Mouse (Mus musculus): ENCODE measurements at regions not wholly inside any gene's neighbourhood (a gene's known extent, or its start where the extent isn't known, plus 50 kb on each side); places are given as distances from the start of the nearest gene placed in this dataset.

GRCm38 (mm10) chr3:102386091-102386490 lies 83.6 kb upstream of the Ngf start:
- DNase-seq (ENCODE audit: low spot score in 2 of 2): no peak

DNA sequence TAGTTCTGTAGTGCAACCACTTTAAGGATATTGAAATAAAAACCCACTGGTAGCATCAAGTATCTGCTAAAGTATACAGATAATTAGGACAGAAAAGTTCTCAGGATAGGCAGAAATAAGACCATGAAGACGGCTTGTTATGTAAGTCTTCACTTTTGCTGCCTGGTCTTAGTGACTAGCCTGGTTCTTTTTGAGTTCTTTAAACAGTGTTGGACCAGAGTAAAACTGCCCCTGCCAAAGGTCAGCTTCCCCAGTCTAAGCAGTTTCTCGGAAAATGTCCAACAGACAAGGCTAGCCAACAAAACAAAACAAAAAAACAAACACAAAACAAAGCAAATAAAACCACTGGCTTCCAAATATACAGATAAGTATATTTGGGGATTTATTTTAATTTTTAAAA lies 85.1 kb upstream of the Ngf start:
- DNase-seq (ENCODE audit: low spot score in 2 of 2): no peak

- no peak for DNase-seq (ENCODE audit: low spot score in 2 of 2)
These were observed 86.0 kb upstream of the Ngf start for GRCm38 (mm10) chr3:102383671-102384070.

- DNase-seq (ENCODE audit: low spot score in 2 of 2): no peak
These were observed 88.0 kb upstream of the Ngf start for GRCm38 (mm10) chr3:102381683-102382082.

- no peak for DNase-seq (ENCODE audit: low spot score in 2 of 2)
These were observed 95.2 kb upstream of the Ngf start for GRCm38 (mm10) chr3:102374381-102375060.

- no peak for DNase-seq (ENCODE audit: low spot score in 2 of 2)
These were observed 97.4 kb upstream of the Ngf start for GRCm38 (mm10) chr3:102372205-102372899.

DNA sequence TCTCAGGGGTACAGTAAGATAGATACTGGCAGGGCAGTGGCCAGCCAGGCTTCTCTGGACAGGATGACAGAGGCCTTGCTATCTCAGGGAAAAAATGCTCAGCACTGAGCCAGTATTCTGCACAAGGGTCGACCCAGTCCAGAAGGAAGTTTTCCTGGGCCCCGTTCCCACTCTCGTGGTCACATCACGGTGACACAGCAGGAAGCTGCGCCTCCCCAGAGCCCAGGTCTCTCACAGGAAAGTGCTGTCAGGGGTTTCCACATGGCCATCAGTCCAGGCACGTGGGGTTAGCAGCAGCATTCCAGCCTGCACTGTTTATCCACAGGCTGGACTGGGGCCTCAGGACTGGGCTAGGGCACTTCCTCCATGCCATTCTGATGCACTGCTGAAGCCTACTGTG lies 103.5 kb upstream of the Ngf start:
- peak in 1 of 2 experiments; percentile 12 for DNase-seq (ENCODE audit: low spot score in 2 of 2)

GRCm38 (mm10) chr3:102364326-102364935 lies 105.3 kb upstream of the Ngf start:
- DNase-seq (ENCODE audit: low spot score in 2 of 2): no peak

DNA sequence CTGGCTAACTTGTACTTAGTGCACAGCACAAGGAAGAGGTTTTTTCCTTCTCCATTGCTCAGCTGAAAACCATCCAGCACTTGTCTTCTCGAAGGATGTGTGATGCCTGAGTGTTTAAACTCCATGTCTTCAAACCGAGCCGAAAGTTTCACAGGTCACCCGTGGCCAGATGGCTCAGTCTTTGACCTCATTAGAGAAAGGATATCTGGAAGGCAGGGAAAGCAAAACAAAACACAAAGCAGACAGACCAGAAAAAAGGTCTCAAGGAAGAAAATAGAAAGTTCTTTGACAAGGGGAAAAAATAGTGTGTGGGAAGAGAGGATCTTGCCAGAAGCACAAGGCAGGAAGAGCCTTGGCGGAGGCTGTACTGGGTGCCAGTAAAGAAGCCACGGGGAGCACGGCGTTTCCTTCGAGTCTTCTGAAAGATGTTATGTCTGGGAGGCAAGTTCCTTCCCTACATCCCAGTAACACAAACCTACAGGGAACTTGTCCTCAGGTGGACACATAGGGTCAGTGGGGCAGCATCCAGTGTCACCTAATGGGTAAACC lies 108.9 kb upstream of the Ngf start:
- DNase-seq (ENCODE audit: low spot score in 2 of 2): no peak

- no peak for DNase-seq (ENCODE audit: low spot score in 2 of 2)
These were observed 110.9 kb upstream of the Ngf start for GRCm38 (mm10) chr3:102358801-102359200.

DNA sequence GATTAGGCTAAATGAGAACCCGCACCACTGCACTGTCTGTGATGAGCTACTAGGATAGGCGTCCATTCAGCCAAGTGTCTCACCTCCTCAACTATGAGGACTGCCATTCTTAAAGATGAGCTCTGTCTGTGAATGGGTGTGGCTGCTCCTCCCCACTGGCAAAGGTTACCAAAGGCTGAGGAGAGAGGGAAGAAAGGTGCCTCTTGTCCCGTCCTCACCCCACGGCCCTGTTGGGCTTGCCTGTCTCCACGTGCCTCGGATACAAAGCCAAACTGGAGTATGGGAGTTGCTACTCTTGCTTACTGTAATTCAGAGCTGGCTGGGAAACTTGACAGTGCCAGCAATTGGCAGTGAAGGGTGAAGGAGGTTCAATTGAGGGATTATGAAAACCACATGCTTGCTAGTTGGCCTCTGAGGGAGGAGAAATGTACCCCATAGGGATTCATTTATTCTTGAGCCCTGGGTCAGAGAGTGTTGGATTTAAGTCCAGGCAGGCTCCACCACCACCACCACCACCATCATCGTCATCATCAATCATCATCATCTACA lies 112.6 kb upstream of the Ngf start:
- no peak for DNase-seq (ENCODE audit: low spot score in 2 of 2)

GRCm38 (mm10) chr3:102355352-102355751 lies 114.4 kb upstream of the Ngf start:
- no peak for DNase-seq (ENCODE audit: low spot score in 2 of 2)

GRCm38 (mm10) chr3:102354771-102355170 lies 114.9 kb upstream of the Ngf start:
- no peak for DNase-seq (ENCODE audit: low spot score in 2 of 2)

DNA sequence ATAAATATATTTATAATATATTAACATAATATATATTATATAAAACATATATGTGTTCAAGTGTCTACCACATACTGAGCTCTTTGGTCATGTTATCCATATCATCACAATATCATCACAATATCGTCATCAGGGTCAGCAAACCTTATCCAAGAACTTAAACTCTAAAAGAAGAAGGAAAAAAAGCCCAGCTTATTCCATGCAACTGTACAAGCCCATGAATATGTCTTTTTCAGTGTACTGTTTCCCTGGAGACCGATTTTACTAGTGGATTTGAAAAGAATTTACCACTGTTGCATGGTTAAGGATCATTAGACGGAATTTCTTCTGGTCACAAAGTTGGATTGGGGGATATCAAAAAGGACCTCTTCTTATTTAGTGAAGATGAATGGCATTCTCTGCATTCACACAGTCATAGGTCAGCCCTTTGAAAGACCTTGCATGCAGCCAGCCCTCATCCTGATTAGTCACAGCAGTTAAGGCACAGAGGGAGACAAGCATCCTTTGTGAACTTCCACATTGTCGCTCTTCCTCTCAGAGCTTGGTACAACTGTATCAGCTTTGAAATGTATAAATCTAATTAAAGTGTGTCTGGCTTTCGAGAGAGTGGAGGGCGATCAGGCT lies 116.3 kb upstream of the Ngf start:
- no peak for DNase-seq (ENCODE audit: low spot score in 2 of 2)

- no peak for DNase-seq (ENCODE audit: low spot score in 2 of 2)
These were observed 123.6 kb upstream of the Ngf start for GRCm38 (mm10) chr3:102346077-102346476.

- DNase-seq (ENCODE audit: low spot score in 2 of 2): no peak
These were observed 124.4 kb upstream of the Ngf start for GRCm38 (mm10) chr3:102345291-102345690.

DNA sequence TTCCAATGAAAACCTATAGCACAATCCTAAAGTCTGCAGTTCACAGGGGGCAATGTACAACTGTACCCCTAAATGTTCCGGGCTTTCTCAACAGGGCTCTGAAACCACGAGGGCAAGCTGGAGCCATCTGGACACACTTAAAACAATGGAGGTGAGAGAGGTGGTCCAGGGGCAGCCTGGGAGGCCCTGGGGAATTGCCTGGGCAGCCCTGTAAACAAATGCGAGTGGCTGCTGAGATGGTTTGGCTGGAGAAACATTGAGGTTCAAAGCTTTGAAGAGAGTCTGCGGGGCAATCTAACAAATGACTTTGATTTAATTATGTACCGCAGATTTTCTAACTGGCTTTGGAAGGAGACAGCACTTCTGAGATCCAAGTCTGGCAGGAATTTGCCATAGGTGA lies 129.0 kb upstream of the Ngf start:
- no peak for DNase-seq (ENCODE audit: low spot score in 2 of 2)

GRCm38 (mm10) chr3:102337881-102338280 lies 131.8 kb upstream of the Ngf start:
- no peak for DNase-seq (ENCODE audit: low spot score in 2 of 2)

DNA sequence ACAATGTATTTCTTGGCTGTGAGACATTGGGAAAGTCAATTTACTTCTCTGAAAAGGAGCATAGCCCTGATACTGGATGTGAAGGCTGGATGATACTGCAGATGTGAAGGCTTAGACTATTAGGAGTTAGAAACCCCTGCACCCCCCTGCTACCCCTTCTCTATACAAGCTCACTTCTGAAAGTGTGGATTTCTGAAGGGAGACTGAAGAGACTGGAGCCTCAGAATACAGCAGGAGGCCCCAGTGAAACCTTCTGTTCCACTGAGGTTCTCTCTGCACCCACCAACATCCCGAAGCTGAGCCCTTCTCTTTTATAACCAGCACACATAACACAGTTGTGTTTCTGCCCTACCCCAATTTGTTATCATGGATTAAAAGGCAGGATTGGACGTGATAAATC lies 131.7 kb upstream of the Vangl1 start:
- DNase-seq (ENCODE audit: low spot score in 2 of 2): no peak

DNA sequence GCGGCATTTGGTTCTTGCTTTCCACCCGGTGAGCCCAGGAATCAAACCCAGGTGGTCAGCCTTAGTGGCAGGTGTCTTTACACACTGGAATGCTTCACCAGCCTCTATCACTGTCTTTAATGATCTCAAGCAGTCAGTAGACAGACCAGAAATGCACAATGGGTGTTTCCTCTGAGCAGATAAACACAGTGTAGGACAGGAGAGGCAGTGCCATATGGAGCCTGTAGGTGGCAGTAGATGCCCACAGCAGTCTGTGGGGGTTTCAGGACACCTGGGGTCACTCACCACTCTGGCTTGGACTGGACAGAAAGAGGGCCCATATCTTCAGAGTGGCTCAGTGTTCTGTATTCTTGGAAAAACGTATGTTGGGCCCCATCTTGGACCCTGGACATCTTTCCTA lies 130.7 kb upstream of the Vangl1 start:
- DNase-seq (ENCODE audit: low spot score in 2 of 2): peak; percentile 26 to 47

GRCm38 (mm10) chr3:102332221-102332620 lies 127.7 kb upstream of the Vangl1 start:
- no peak for DNase-seq (ENCODE audit: low spot score in 2 of 2)

- no peak for DNase-seq (ENCODE audit: low spot score in 2 of 2)
These were observed 114.8 kb upstream of the Vangl1 start for GRCm38 (mm10) chr3:102319331-102319730.
